Mouse (Mus musculus): ENCODE data around the gene Calcoco2. TPM values are rescaled to one million over a fixed set of nuclear protein-coding genes. Genes with fewer than 3 reads are reported as not detected.

The Calcoco2 gene
- polyA plus RNA-seq, 1 experiment from 2014 or later = 0.17 TPM

DNA sequence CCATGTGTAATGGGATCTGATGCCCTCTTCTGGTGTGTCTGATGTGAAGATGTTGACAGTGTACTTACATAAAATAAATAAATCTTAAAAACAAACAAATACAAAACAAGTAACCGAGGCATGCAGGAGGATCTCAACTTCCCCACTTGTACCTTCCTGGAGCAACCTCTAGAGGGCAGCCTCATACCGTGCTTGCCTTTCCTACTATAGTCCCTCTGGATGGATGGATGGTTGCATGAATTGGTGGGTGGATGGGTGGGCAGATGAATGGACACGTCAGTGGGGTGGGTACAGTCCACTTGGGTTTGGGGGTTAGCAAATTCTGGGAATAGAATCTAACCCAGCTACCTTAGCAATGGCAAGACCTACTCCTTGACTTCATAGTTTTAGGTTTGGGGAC is 18.4 kb downstream of the Calcoco2 start:
- 10% methylated on average over 3 of the region's 3 CpGs for WGBS
- Histone ChIP-seq H3K9ac (ENCODE audit: low read depth, low read length) (no peak overlapping the region), H3K36me3 (ENCODE audit: control insufficient read depth, insufficient read depth, low read length) (no peaks in the 10 kb centered on the region), H3K4me2 (replicated peaks; ENCODE audit: low read depth, low read length) (no peak overlapping the region), H3K4me1 (replicated peaks; ENCODE audit: control insufficient read depth, insufficient read depth, low read length) (no peaks in the 10 kb centered on the region), H3K4me3 (ENCODE audit: low read depth, low read length) (no peak overlapping the region), H3K9me3 (ENCODE audit: control insufficient read depth, low read length) (no peaks in the 10 kb centered on the region), H3K27ac (ENCODE audit: low read depth, low read length) (no peak overlapping the region), H3K27me3 (ENCODE audit: control insufficient read depth, insufficient read depth, low read length) (0 out of 2 replicates have a peak, but pooled peaks cover 2% of the 10 kb centered on the region)
- peak; percentile 62 for DNase-seq (ENCODE audit: low spot score)
- ATAC-seq (ENCODE audit: low FRiP score) = no peak

DNA sequence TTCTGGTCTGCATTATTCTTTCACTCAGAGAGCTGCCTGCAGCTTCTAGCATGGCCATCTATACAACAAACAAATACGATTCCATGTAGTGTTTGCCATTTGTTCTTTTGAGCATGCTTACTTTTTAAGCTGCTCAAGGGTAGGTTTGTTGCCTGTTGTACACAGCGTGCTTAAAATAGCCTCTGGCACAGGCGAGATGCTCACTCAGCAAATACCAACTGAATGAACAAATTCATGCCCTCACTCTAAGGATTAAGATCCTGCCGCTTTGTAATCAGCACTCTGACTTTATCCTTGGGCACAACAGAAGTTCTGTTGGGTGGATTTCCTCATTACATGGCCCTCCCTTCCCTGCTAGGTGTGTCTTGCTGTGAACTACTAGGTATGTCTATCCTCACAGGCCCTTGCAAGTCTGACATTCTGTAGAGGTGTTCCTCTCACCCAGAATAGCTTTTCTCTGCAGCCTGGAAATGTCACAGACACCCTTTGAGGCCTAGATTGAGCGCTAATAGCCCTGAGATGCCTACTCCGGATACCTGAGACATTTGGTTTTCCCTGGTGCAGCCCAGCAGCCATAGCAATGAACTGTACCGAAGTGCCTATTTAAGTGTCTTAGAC is 19.0 kb downstream of the Calcoco2 start:
- no peak for DNase-seq (ENCODE audit: low spot score)
- no peak for ATAC-seq (ENCODE audit: low FRiP score)
- 50% methylated on average over 7 of the region's 7 CpGs for WGBS

DNA sequence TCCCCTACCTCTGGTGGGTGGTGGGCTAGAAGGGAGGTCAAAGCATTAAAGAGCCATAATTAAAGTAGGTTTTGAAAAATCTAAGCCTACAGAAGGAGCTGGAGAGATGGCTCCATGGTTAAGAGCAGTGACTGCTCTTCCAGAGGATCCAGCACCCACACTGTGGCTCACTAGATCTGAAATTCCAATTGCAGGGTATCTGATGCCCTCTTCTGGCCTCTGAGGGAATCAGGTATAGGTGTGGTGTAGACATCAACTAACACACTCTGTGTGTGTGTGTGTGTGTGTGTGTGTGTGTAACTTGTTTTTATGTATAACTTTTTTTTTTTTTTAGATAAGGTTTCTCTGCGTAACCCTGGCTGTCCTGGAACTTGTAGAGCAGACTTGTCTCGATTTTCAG is 20.7 kb downstream of the Calcoco2 start:
- Histone ChIP-seq H3K4me2 (replicated peaks; ENCODE audit: low read depth, low read length) (no peak overlapping the region), H3K4me3 (ENCODE audit: low read depth, low read length) (no peak overlapping the region), H3K27me3 (ENCODE audit: control insufficient read depth, insufficient read depth, low read length) (0 out of 2 replicates have a peak, but pooled peaks cover 2% of the 10 kb centered on the region), H3K4me1 (replicated peaks; ENCODE audit: control insufficient read depth, insufficient read depth, low read length) (no peaks in the 10 kb centered on the region), H3K9me3 (ENCODE audit: control insufficient read depth, low read length) (no peaks in the 10 kb centered on the region), H3K9ac (ENCODE audit: low read depth, low read length) (no peak overlapping the region), H3K36me3 (ENCODE audit: control insufficient read depth, insufficient read depth, low read length) (no peaks in the 10 kb centered on the region), H3K27ac (ENCODE audit: low read depth, low read length) (no peak overlapping the region)
- ATAC-seq (ENCODE audit: low FRiP score) (no peak), DNase-seq (ENCODE audit: low spot score) (peak; percentile 26)
- WGBS = 62% methylated on average over 2 of the region's 2 CpGs

More for the DNA sequence above, 19.0 kb downstream of the Calcoco2 start:
- H3K9me3 ChIP-seq (ENCODE audit: control insufficient read depth, low read length) = no peaks in the 10 kb centered on the region
- H3K4me3 ChIP-seq (ENCODE audit: low read depth, low read length) = no peak overlapping the region
- no peaks in the 10 kb centered on the region for H3K4me1 ChIP-seq (replicated peaks; ENCODE audit: control insufficient read depth, insufficient read depth, low read length)
- H3K27me3 ChIP-seq (ENCODE audit: control insufficient read depth, insufficient read depth, low read length) = 0 out of 2 replicates have a peak, but pooled peaks cover 2% of the 10 kb centered on the region
- no peak overlapping the region for H3K4me2 ChIP-seq (replicated peaks; ENCODE audit: low read depth, low read length)
- no peak overlapping the region for H3K27ac ChIP-seq (ENCODE audit: low read depth, low read length)
- H3K9ac ChIP-seq (ENCODE audit: low read depth, low read length) = no peak overlapping the region
- no peaks in the 10 kb centered on the region for H3K36me3 ChIP-seq (ENCODE audit: control insufficient read depth, insufficient read depth, low read length)

DNA sequence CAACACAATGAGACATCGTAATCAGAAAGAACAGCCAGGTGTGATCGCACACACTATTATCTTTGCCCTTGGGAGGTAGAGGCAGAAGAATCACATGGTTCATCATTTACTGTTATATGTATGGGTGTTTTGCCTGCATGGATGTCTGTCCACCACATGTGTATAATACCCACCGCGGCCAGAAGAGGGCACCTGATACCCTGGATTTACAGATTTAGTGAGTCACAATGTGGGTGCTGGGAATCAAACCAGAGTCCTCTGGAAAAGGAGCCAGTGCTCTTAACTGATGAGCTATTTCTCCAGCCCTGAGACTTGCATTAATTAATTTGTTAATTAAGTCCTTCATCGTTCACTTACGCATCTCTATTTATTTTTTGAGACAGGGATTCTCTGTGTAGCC is 23.8 kb downstream of the Calcoco2 start:
- Histone ChIP-seq H3K4me1 (replicated peaks; ENCODE audit: control insufficient read depth, insufficient read depth, low read length) (no peaks in the 10 kb centered on the region), H3K4me3 (ENCODE audit: low read depth, low read length) (no peak overlapping the region), H3K36me3 (ENCODE audit: control insufficient read depth, insufficient read depth, low read length) (no peaks in the 10 kb centered on the region), H3K4me2 (replicated peaks; ENCODE audit: low read depth, low read length) (no peak overlapping the region), H3K27ac (ENCODE audit: low read depth, low read length) (no peak overlapping the region), H3K9ac (ENCODE audit: low read depth, low read length) (no peak overlapping the region), H3K27me3 (ENCODE audit: control insufficient read depth, insufficient read depth, low read length) (0 out of 2 replicates have a peak, but pooled peaks cover 2% of the 10 kb centered on the region), H3K9me3 (ENCODE audit: control insufficient read depth, low read length) (no peaks in the 10 kb centered on the region)
- WGBS = 85% methylated on average over 6 of the region's 6 CpGs
- no peak for DNase-seq (ENCODE audit: low spot score)
- no peak for ATAC-seq (ENCODE audit: low FRiP score)

DNA sequence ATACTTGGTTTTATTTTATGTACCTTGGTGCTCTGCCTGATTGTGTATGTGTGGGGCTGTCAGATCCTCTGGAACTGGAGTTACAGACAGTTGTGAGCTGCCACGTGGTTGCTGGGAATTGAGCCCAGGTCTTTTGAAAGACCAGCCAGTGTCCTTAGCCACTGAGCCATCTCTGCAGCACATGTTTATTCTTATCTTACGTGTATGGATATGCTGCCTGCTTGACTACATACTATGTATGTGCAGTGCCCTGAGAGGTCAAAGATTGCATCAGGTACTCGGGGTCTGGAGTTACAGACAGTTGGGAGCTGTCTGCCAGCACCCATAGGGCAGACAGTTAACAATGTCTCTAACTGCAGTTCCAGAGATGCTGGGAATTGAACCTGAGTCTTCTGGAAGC is 29.1 kb downstream of the Calcoco2 start:
- no peak overlapping the region for H3K9ac ChIP-seq (ENCODE audit: low read depth, low read length)
- 79% methylated on average over 3 of the region's 3 CpGs for WGBS
- H3K36me3 ChIP-seq (ENCODE audit: control insufficient read depth, insufficient read depth, low read length) = no peaks in the 10 kb centered on the region
- no peak overlapping the region for H3K27ac ChIP-seq (ENCODE audit: low read depth, low read length)
- no peak for DNase-seq (ENCODE audit: low spot score)
- no peaks in the 10 kb centered on the region for H3K9me3 ChIP-seq (ENCODE audit: control insufficient read depth, low read length)
- H3K4me2 ChIP-seq (replicated peaks; ENCODE audit: low read depth, low read length) = no peak overlapping the region
- no peak for ATAC-seq (ENCODE audit: low FRiP score)
- no peaks in the 10 kb centered on the region for H3K27me3 ChIP-seq (ENCODE audit: control insufficient read depth, insufficient read depth, low read length)
- no peaks in the 10 kb centered on the region for H3K4me1 ChIP-seq (replicated peaks; ENCODE audit: control insufficient read depth, insufficient read depth, low read length)
- H3K4me3 ChIP-seq (ENCODE audit: low read depth, low read length) = no peak overlapping the region

DNA sequence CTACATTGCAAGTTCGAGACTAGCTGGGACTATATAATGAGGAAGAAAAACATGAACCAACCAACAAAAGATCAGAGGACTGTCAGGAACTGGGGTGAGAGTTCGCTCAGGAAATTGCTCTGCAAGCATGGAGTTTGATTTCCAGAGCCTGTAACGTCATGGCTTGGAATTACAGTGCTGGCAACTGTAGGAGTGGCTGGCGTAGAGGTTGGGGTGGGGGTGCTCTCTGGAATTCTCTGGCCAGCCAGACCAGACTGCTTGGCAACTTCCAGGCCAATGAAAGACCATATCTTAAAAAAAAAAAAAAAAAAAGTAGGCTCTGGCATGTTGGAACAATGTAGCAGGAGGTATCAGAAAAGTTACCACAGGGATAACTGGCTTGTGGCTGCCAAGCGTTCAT is 31.0 kb downstream of the Calcoco2 start:
- Histone ChIP-seq H3K4me1 (replicated peaks; ENCODE audit: control insufficient read depth, insufficient read depth, low read length) (no peaks in the 10 kb centered on the region), H3K9ac (ENCODE audit: low read depth, low read length) (no peak overlapping the region), H3K4me2 (replicated peaks; ENCODE audit: low read depth, low read length) (no peak overlapping the region), H3K4me3 (ENCODE audit: low read depth, low read length) (no peak overlapping the region), H3K27me3 (ENCODE audit: control insufficient read depth, insufficient read depth, low read length) (no peaks in the 10 kb centered on the region), H3K9me3 (ENCODE audit: control insufficient read depth, low read length) (no peaks in the 10 kb centered on the region), H3K27ac (ENCODE audit: low read depth, low read length) (no peak overlapping the region), H3K36me3 (ENCODE audit: control insufficient read depth, insufficient read depth, low read length) (no peaks in the 10 kb centered on the region)
- 87% methylated on average over 5 of the region's 5 CpGs for WGBS
- DNase-seq (ENCODE audit: low spot score) (no peak), ATAC-seq (ENCODE audit: low FRiP score) (no peak)

DNA sequence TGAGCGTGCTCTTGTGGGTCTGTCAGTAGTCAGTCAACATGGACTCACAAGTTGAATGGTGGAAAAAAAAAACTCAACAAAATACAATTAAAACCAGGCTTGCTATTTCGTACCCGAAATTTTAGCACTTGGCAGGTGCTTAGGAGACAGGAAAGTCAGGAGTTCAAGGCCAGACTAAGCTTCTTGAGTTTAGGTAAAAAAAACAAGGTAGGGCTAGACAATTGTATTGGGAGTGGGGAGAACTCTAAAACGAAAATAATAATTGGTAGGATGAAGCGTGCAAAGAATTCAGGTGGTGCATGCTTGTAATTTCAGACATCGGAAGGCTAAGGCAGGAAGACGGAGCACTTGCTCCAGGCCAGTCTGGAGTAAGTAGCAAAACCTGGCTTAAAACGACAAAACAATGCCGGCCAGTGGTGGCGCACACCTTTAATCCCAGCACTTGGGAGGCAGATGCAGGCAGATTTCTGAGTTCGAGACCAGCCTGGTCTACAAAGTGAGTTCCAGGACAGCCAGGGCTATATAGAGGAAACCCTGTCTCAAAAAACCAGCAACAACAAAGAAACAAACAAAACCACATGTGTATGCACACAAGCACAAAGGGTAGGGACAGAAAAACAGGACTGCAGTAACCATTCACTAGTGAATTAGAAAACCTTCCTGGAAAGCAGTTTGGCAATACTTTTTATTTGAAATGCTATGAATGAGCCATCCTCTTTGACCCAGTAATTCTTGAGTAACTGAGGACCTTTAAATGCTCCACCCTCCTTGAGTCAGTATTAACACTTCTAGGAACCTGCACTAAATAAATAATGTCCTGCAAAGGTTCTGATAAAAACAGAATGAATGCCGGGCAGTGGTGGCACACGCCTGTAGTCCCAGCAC is 35.3 kb downstream of the Calcoco2 start:
- no peak overlapping the region for H3K27ac ChIP-seq (ENCODE audit: low read depth, low read length)
- H3K36me3 ChIP-seq (ENCODE audit: control insufficient read depth, insufficient read depth, low read length) = peaks cover 2% of the 10 kb centered on the region; the same call in 1 of the 2 replicates
- no peaks in the 10 kb centered on the region for H3K27me3 ChIP-seq (ENCODE audit: control insufficient read depth, insufficient read depth, low read length)
- ATAC-seq (ENCODE audit: low FRiP score) = no peak
- DNase-seq (ENCODE audit: low spot score) = no peak
- peak overlapping the region; percentile 6 for H3K4me3 ChIP-seq (ENCODE audit: low read depth, low read length)
- H3K9ac ChIP-seq (ENCODE audit: low read depth, low read length) = peak overlapping the region; percentile 32; the same call in 1 of the 2 replicates
- 65% methylated on average over 13 of the region's 13 CpGs for WGBS
- peaks cover 3% of the 10 kb centered on the region; the same call in 1 of the 2 replicates for H3K4me1 ChIP-seq (replicated peaks; ENCODE audit: control insufficient read depth, insufficient read depth, low read length)
- H3K9me3 ChIP-seq (ENCODE audit: control insufficient read depth, low read length) = no peaks in the 10 kb centered on the region
- peak overlapping the region; percentile 34 for H3K4me2 ChIP-seq (replicated peaks; ENCODE audit: low read depth, low read length)

DNA sequence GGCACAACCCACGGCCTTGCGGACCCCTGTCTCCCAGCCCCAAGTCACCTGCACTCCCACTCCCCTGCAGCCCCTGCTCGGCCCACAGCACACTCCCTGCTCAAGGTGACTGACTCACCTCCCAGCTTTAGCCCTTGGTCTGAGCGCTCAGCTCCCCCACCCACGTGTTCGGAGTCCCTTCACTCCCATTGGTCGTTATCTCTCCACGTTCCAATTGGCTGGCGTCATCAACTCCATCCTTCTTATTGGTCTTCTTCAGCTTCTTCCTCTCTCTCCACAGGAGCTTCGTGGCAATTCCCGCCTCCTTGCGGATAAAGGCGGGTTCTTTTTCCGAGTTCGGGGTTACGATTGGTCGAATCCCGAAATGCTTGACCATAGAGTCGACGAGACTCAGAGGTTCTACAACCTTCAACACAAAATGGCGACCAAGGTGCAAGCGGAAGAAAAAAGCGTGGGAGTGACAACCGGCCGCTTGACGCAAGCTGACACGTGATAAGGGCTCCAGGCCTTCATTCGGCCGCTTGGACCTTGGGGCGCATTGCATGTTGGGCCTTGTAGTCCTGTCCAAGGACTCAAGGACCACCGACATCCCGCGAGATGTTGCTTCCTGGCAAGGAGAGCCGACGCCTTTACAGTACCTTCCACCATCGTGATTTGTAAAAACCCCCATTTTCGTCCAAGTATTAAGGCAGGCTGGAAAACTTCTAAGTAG is 36.1 kb downstream of the Calcoco2 start, which contains the start of gene Atp5g1:
Atp5g1 (minus strand) TSS at position 162 of the 712 bp plus-strand sequence.
- Histone ChIP-seq H3K27me3 (ENCODE audit: control insufficient read depth, insufficient read depth, low read length) (no peaks in the 10 kb centered on the region), H3K27ac (ENCODE audit: low read depth, low read length) (no peak within 1 kb of the TSS), H3K36me3 (ENCODE audit: control insufficient read depth, insufficient read depth, low read length) (peaks cover 4% of the 10 kb centered on the region; the same call in 1 of the 2 replicates), H3K4me1 (replicated peaks; ENCODE audit: control insufficient read depth, insufficient read depth, low read length) (peaks cover 3% of the 10 kb centered on the region; the same call in 1 of the 2 replicates), H3K4me3 (ENCODE audit: low read depth, low read length) (peak within 1 kb of the TSS; percentile 55), H3K4me2 (replicated peaks; ENCODE audit: low read depth, low read length) (peak within 1 kb of the TSS; percentile 83), H3K9ac (ENCODE audit: low read depth, low read length) (peak within 1 kb of the TSS; percentile 60), H3K9me3 (ENCODE audit: control insufficient read depth, low read length) (no peaks in the 10 kb centered on the region)
- ATAC-seq (ENCODE audit: low FRiP score) (peak; percentile 97), DNase-seq (ENCODE audit: low spot score) (peak; percentile 95)
- WGBS = 0% methylated on average over 37 of the region's 37 CpGs
